Mouse (Mus musculus): Measurements from ENCODE around the gene Arhgef6. TPM values are rescaled to one million over a fixed set of nuclear protein-coding genes. Genes with fewer than 3 reads are reported as not detected.

Arhgef6 gene
- polyA plus RNA-seq, 1 experiment: 31.8 TPM

DNA sequence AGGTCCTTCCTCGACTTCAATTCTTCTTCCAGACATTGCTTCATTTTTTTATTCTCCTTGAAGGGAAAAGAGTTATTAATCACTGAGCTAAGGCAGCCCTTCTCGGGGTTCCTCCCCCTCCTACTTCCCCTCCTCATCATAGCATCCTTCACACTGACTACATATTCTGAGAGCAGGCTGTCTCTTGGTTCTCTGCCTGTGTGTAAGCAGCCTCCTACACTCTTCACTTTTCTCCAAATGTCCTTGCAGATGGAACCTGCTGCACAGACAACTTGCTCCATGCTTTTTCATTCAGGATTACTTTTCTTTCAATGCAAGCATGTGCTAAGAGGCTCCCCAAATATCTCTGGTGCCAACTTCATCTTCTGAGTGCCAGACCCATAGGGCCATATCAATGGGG, 104.9 kb downstream of the Arhgef6 start:
- H3K27me3 ChIP-seq (ENCODE audit: control insufficient read depth, insufficient read depth, low read length): no peaks in the 10 kb centered on the region
- 70% methylated on average over 2 of the region's 2 CpGs for WGBS
- DNase-seq (ENCODE audit: low read depth in 1 of 2, low spot score in 2 of 2): no peak
- no peak overlapping the region for H3K4me3 ChIP-seq (ENCODE audit: extremely low read depth, insufficient read depth, insufficient read length)
- no peak overlapping the region for H3K27ac ChIP-seq (ENCODE audit: insufficient read depth, low read length)
- no peak for TF ChIP-seq CTCF (IDR thresholded peaks at IDR 0.05; ENCODE audit: extremely low read depth, insufficient read depth, insufficient read length, insufficient replicate concordance)
- TF ChIP-seq POLR2A (IDR thresholded peaks at IDR 0.05; ENCODE audit: low read depth, low read length): no peak
- H3K36me3 ChIP-seq (ENCODE audit: control insufficient read depth, insufficient read depth, low read length): peaks cover 6% of the 10 kb centered on the region
- H3K4me1 ChIP-seq (ENCODE audit: control insufficient read depth, insufficient read depth, insufficient read length): no peaks in the 10 kb centered on the region

DNA sequence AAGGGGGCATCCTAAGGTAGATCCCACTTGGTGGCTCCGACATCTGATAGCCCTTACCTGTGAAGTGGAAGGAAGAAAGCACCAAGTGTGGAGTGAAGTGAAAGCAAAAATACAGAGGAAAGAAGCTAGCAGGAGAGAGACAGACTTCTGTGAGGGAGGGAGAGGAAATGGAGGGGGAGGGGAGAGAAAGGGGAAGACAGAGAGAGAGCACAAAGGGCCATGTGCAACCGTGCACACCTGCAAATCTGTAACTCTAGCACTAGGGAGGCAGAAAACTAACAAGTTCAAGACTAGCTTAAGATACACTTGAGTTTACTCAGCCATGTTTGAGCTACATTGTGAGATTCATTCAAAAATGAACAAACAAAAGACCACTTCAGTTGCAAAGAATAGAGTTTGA, 110.4 kb downstream of the Arhgef6 start:
- Histone ChIP-seq H3K36me3 (ENCODE audit: control insufficient read depth, insufficient read depth, low read length) (peaks cover 5% of the 10 kb centered on the region; the same call in 1 of the 2 replicates), H3K4me1 (ENCODE audit: control insufficient read depth, insufficient read depth, insufficient read length) (no peaks in the 10 kb centered on the region; the same call in 1 of the 2 replicates), H3K27me3 (ENCODE audit: control insufficient read depth, insufficient read depth, low read length) (no peaks in the 10 kb centered on the region), H3K4me3 (ENCODE audit: extremely low read depth, insufficient read depth, insufficient read length) (peak overlapping the region; percentile 42), H3K27ac (ENCODE audit: insufficient read depth, low read length) (peak overlapping the region; percentile 85)
- WGBS: 27% methylated on average over 2 of the region's 2 CpGs
- no peak for TF ChIP-seq CTCF (IDR thresholded peaks at IDR 0.05; ENCODE audit: extremely low read depth, insufficient read depth, insufficient read length, insufficient replicate concordance)
- TF ChIP-seq POLR2A (IDR thresholded peaks at IDR 0.05; ENCODE audit: low read depth, low read length): no peak
- DNase-seq (ENCODE audit: low read depth in 1 of 2, low spot score in 2 of 2): peak in 1 of 2 experiments; percentile 19

- H3K4me1 ChIP-seq (ENCODE audit: control insufficient read depth, insufficient read depth, insufficient read length): peaks cover 6% of the 10 kb centered on the region; the same call in 1 of the 2 replicates
- DNase-seq (ENCODE audit: low read depth in 1 of 2, low spot score in 2 of 2): no peak
- no peak overlapping the region for H3K27ac ChIP-seq (ENCODE audit: insufficient read depth, low read length)
- H3K36me3 ChIP-seq (ENCODE audit: control insufficient read depth, insufficient read depth, low read length): no peaks in the 10 kb centered on the region
- TF ChIP-seq POLR2A (IDR thresholded peaks at IDR 0.05; ENCODE audit: low read depth, low read length): no peak
- TF ChIP-seq CTCF (IDR thresholded peaks at IDR 0.05; ENCODE audit: extremely low read depth, insufficient read depth, insufficient read length, insufficient replicate concordance): no peak
- WGBS: 85% methylated on average over 10 of the region's 10 CpGs
- H3K4me3 ChIP-seq (ENCODE audit: extremely low read depth, insufficient read depth, insufficient read length): no peak overlapping the region
- no peaks in the 10 kb centered on the region for H3K27me3 ChIP-seq (ENCODE audit: control insufficient read depth, insufficient read depth, low read length)
Measured at GRCm38 (mm10) chrX:57223301-57223700, 115.2 kb downstream of the Arhgef6 start.

DNA sequence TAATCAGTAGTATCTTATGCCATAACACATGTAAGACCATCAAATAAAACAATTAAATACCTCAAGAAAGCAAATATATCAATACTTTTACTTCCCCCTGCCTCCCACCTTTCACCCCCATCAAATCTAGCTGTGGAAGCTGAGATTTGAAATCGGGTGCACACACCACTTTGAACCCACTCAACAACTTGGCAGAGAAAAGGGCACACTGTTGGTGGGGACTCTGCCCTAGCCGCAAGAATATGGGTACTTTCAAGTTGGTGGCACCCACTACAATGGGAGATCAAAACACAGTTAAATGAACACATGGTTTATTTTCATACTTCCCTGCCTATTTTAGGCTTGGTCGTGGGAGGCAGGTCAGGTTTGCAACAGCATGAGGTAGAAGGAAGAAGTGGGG, 116.6 kb downstream of the Arhgef6 start:
- Histone ChIP-seq H3K36me3 (ENCODE audit: control insufficient read depth, insufficient read depth, low read length) (no peaks in the 10 kb centered on the region), H3K27me3 (ENCODE audit: control insufficient read depth, insufficient read depth, low read length) (no peaks in the 10 kb centered on the region), H3K4me1 (ENCODE audit: control insufficient read depth, insufficient read depth, insufficient read length) (peaks cover 6% of the 10 kb centered on the region; the same call in 1 of the 2 replicates), H3K4me3 (ENCODE audit: extremely low read depth, insufficient read depth, insufficient read length) (no peak overlapping the region), H3K27ac (ENCODE audit: insufficient read depth, low read length) (peak overlapping the region; percentile 35; the same call in 1 of the 2 replicates)
- peak in 1 of 2 experiments; percentile 9 for DNase-seq (ENCODE audit: low read depth in 1 of 2, low spot score in 2 of 2)
- WGBS: 55% methylated on average over 3 of the region's 3 CpGs
- TF ChIP-seq POLR2A (IDR thresholded peaks at IDR 0.05; ENCODE audit: low read depth, low read length) (no peak), CTCF (IDR thresholded peaks at IDR 0.05; ENCODE audit: extremely low read depth, insufficient read depth, insufficient read length, insufficient replicate concordance) (no peak)

- no peaks in the 10 kb centered on the region for H3K36me3 ChIP-seq (ENCODE audit: control insufficient read depth, insufficient read depth, low read length)
- H3K4me1 ChIP-seq (ENCODE audit: control insufficient read depth, insufficient read depth, insufficient read length): peaks cover 6% of the 10 kb centered on the region; the same call in 1 of the 2 replicates
- 87% methylated on average over 5 of the region's 5 CpGs for WGBS
- no peaks in the 10 kb centered on the region for H3K27me3 ChIP-seq (ENCODE audit: control insufficient read depth, insufficient read depth, low read length)
- no peak overlapping the region for H3K27ac ChIP-seq (ENCODE audit: insufficient read depth, low read length)
- no peak for TF ChIP-seq CTCF (IDR thresholded peaks at IDR 0.05; ENCODE audit: extremely low read depth, insufficient read depth, insufficient read length, insufficient replicate concordance)
- no peak for TF ChIP-seq POLR2A (IDR thresholded peaks at IDR 0.05; ENCODE audit: low read depth, low read length)
- no peak overlapping the region for H3K4me3 ChIP-seq (ENCODE audit: extremely low read depth, insufficient read depth, insufficient read length)
- no peak for DNase-seq (ENCODE audit: low read depth in 1 of 2, low spot score in 2 of 2)
Measured at GRCm38 (mm10) chrX:57219563-57219962, 119.0 kb downstream of the Arhgef6 start.

DNA sequence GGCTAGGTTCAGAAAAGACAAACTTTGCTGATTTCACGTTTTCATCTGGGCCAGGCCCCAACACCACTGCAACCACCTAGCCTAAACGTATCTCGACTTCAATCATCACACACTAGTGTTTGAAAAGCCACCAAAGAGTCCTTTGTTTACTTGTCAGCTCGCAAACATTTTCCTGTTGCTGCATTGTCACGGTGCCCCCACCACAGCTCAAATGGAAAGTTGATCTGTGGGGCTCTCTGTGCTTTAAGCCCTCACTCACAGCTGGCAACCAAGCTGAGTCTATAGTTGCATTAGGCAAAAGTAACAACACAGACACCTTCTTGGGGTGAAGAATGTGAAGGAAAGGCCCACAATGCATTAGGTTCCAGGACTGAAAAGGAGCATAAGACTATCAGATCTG, 122.3 kb downstream of the Arhgef6 start:
- no peaks in the 10 kb centered on the region for H3K36me3 ChIP-seq (ENCODE audit: control insufficient read depth, insufficient read depth, low read length)
- H3K27me3 ChIP-seq (ENCODE audit: control insufficient read depth, insufficient read depth, low read length): no peaks in the 10 kb centered on the region
- 0 out of 2 replicates have a peak overlapping the region, but pooled peaks have one; percentile 8 for H3K4me3 ChIP-seq (ENCODE audit: extremely low read depth, insufficient read depth, insufficient read length)
- H3K4me1 ChIP-seq (ENCODE audit: control insufficient read depth, insufficient read depth, insufficient read length): no peaks in the 10 kb centered on the region; the same call in 1 of the 2 replicates
- TF ChIP-seq CTCF (IDR thresholded peaks at IDR 0.05; ENCODE audit: extremely low read depth, insufficient read depth, insufficient read length, insufficient replicate concordance): no peak
- TF ChIP-seq POLR2A (IDR thresholded peaks at IDR 0.05; ENCODE audit: low read depth, low read length): no peak
- 64% methylated on average over 5 of the region's 5 CpGs for WGBS
- peak overlapping the region; percentile 57 for H3K27ac ChIP-seq (ENCODE audit: insufficient read depth, low read length)
- DNase-seq (ENCODE audit: low read depth in 1 of 2, low spot score in 2 of 2): no peak

DNA sequence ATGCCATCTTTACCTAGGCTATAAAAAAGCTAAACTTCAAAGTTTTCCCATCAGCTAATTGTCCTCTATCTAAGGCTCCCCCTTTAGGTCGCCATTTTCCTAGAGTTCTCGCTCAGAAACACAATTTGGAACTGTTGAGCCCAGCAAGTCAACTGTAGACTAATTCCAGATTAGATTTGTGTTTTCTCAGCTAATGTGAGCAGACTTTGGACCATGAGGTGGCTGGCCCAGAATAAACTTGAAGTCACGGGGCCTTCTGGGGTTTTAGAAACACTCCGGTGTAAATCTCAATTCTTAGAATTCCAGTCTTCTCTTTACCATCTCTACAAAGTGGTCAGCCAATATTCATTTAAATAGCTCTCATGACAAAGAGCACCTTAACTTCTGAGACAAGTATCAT, 123.0 kb downstream of the Arhgef6 start:
- DNase-seq (ENCODE audit: low read depth in 1 of 2, low spot score in 2 of 2): no peak
- 86% methylated on average over 4 of the region's 4 CpGs for WGBS
- no peaks in the 10 kb centered on the region; the same call in 1 of the 2 replicates for H3K4me1 ChIP-seq (ENCODE audit: control insufficient read depth, insufficient read depth, insufficient read length)
- H3K27me3 ChIP-seq (ENCODE audit: control insufficient read depth, insufficient read depth, low read length): no peaks in the 10 kb centered on the region
- no peak overlapping the region for H3K27ac ChIP-seq (ENCODE audit: insufficient read depth, low read length)
- no peak overlapping the region for H3K4me3 ChIP-seq (ENCODE audit: extremely low read depth, insufficient read depth, insufficient read length)
- TF ChIP-seq CTCF (IDR thresholded peaks at IDR 0.05; ENCODE audit: extremely low read depth, insufficient read depth, insufficient read length, insufficient replicate concordance) (no peak), POLR2A (IDR thresholded peaks at IDR 0.05; ENCODE audit: low read depth, low read length) (no peak)
- H3K36me3 ChIP-seq (ENCODE audit: control insufficient read depth, insufficient read depth, low read length): no peaks in the 10 kb centered on the region
